Mouse (Mus musculus): ENCODE measurements at regions not wholly inside any gene's neighbourhood (a gene's known extent, or its start where the extent isn't known, plus 50 kb on each side); places are given as distances from the start of the nearest gene placed in this dataset.
A peak's percentile ranks its signal among the peaks of the same experiment; 100 is the strongest.

DNA sequence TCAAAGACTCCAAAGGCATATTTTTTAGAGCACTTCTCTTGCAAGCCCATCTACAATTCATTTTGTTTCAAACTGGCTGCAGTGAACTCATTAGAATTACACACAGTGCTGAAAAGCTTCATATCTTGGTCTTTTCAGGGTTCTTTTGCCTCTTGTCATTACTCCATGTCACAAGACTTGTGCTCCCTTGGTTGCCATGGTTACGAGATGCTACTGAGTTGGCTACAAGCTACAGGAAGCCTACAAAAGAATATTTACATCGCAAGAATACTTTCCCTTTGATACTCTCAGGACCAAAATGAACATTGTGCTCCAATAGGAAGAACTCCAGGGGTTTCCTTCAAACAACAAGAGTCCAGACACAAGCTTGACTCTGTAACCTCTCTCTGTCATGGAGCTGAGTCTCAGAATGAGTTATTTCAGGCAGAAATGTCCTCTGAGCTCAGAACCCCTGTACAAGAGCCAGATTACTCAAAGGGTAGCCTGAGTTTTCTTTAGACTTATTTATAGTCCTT lies 545.2 kb upstream of the Adamts9 start:
- DNase-seq (ENCODE audit: low read depth, low spot score), result no peak

DNA sequence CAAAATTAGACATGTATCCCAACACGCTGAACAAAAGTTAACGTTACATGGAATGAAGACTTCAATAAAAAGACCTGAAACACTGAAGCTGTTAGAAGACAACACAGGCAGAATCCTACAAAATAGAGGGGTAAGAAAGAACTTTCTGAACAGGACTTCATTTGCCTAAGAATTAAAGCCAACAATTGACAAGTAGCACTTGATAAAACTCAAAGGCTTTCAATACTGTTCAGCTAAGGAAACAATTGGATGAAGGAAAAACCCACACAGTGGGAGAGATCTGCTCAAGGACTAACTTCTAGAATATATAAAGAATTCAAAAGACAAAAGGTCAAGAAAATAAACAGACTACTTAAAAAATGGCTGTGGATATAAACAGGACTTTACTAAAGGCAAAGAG lies 535.2 kb upstream of the Adamts9 start:
- DNase-seq (ENCODE audit: low read depth, low spot score), result no peak

GRCm38 (mm10) chr6:93474981-93475380 lies 531.7 kb upstream of the Adamts9 start:
- no peak for DNase-seq (ENCODE audit: low read depth, low spot score)

- no peak for DNase-seq (ENCODE audit: low read depth, low spot score)
These were observed 524.6 kb upstream of the Adamts9 start for GRCm38 (mm10) chr6:93467867-93468266.

- DNase-seq (ENCODE audit: low read depth, low spot score), result no peak
These were observed 519.6 kb upstream of the Adamts9 start for GRCm38 (mm10) chr6:93462861-93463260.

GRCm38 (mm10) chr6:93461374-93461773 lies 518.1 kb upstream of the Adamts9 start:
- DNase-seq (ENCODE audit: low read depth, low spot score), result no peak

DNA sequence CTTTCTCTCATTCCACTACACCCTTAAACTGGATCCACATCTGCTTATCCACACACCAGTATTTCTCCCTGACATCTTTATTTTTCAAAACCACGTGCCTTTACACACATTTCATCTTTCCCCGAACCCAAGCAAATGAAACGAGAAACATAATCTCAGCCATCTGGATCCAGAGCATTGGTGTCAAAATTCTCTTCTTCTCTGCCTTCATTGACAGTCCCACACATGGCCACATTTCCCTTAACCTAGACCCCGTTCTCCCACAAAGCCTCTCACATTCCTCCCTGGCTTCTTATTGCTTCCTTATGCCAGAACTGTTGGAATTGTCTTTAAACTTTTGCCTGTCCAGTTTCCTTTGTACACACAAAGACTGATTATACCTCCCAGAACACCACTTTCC lies 514.3 kb upstream of the Adamts9 start:
- DNase-seq (ENCODE audit: low read depth, low spot score), result peak; percentile 51

DNA sequence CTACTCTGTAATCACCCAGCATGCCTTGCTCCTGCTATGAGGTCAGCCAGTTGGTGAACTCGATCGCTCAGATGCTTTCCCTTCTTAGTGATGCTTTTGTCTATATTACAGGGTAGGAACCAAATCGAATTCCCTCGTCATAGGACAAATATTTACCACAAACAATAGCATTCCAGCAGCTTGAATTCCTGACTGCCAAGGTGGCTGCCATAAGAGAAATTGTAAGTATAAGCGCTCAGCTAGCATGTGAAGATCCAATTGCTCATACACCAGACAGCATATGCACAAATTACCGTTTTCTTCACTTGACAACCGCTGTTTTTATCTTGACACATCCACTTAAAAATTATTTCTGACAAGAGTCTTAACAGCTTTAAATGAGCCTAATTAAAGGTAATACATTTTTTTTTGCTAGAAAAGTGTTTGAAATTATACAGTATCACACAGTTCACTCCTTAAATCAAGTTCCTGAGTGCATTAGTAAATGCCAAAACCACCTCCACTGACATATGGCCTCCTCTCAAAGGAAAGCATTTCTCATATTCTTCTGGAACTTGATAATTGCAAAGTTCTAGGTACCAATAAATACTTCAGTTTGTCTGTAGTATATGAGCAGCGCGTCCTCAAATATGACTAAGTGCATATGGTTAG lies 513.2 kb upstream of the Adamts9 start:
- DNase-seq (ENCODE audit: low read depth, low spot score), result no peak

DNA sequence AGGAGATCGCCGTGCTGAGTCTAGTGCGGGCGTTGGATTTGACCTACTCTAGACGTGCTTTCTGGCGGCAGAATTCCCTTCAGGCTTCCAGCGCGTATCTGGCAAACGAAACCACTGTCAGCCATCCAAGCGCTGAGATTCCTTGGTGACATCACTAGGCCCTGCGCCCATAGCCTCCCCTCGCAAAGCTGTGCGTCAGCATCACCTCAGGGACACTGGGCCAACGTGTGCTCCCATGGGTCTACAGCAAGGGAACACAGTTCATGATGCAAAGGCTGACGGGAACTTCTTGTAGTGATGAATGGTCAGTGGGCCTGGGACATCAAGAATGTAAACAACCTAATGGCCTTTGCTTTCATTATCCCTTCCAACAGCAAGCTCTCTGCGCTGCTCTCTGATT lies 502.3 kb upstream of the Adamts9 start:
- DNase-seq (ENCODE audit: low read depth, low spot score), result no peak

GRCm38 (mm10) chr6:93445124-93445523 lies 501.8 kb upstream of the Adamts9 start:
- DNase-seq (ENCODE audit: low read depth, low spot score), result peak; percentile 42

DNA sequence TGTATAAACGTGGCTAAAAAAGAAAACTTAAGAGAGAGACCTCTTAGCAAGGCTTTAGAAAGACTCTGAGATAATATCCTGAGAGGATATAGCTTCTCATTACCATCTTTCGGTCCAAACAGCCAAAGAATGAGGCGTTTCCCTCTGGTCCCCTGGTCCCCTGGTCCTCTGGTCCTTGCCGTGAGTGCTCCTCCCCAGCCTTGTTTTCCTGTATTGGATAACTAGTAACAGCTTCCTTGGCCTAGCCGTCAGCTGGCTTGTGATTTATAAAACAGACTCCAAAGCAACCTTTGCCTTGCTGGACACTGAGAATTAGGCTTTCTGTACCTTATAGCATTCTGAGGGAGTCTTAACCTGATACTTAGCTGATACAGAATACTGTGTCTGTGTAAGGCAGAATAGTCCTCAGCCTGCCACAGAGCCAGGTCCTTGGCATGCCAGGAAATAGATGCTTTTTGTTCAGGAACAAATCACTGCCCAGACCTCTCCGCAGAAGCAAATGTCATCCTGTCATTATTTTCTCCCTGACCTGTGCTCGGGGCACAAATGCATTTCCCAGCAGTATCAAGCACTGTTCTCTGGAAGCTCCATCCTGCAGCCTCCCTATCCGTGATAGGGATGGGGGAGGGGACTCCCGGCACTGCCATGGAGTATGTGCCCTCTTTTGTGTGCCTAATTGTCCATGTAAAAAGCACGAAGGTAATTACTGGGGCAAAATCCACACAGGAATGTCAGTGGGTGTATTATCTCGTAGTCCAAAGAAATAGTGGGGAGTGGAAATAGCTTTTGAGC lies 500.7 kb upstream of the Adamts9 start:
- DNase-seq (ENCODE audit: low read depth, low spot score), result no peak

GRCm38 (mm10) chr6:93433446-93433845 lies 490.2 kb upstream of the Adamts9 start:
- DNase-seq (ENCODE audit: low read depth, low spot score), result no peak

DNA sequence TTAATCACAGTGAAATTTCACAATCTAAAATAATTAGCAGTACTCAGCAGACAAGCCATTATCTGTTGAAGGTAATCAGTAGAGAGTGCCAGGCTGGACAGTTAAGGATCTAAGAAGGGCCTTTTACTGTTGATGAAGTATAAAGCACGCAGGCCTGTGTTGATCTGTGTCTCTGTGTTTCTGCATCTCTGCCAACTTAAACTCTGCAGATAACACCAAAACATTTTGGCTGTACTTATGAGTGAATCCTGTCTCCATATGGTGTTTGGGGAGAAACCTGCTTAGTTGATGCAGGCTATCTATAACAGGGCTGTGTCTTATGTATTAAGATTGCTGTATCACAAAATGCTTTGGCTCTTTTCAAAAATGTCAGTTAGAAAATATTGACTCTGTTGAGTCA lies 482.8 kb upstream of the Adamts9 start:
- DNase-seq (ENCODE audit: low read depth, low spot score), result no peak

DNA sequence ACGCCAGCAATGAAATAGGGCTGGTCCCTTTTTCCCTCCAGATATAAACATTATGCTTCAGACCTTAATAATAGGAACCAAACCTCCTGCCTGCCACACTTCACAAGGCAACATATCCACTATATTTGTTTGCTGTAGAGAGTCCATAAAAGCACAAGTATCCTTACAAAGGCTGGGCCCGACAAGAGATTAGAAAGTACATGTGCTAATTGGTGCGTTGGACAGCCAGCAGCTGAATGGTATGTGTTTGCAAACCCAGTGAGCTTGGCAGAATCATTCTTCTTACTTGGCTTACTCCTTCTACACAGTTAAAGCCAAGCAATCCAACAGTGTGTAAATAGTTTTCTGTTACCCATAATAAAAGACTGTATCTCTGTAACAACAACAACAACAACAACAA lies 479.6 kb upstream of the Adamts9 start:
- DNase-seq (ENCODE audit: low read depth, low spot score), result no peak

GRCm38 (mm10) chr6:93422253-93422652 lies 479.0 kb upstream of the Adamts9 start:
- peak; percentile 35 for DNase-seq (ENCODE audit: low read depth, low spot score)

DNA sequence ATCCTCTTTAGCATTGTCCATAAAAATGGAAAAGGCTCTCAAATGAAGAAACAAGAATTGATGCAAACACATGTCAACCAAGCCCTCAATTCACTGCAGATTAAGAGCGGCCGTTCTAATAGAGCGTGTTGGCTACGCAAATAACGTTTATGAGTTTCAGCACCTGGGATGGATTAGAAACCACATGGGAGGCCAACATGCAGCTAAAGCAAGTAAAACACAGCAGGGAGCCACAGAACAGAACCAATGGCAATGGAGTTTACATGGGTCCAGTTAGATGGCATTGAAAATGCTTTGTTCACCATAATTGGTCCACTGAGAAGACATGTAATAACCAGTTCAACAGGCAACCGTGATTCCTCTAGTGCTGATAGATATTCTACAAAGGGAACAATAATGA lies 474.3 kb upstream of the Adamts9 start:
- peak; percentile 78 for DNase-seq (ENCODE audit: low read depth, low spot score)

- peak; percentile 13 for DNase-seq (ENCODE audit: low read depth, low spot score)
These were observed 472.7 kb upstream of the Adamts9 start for GRCm38 (mm10) chr6:93416006-93416405.

DNA sequence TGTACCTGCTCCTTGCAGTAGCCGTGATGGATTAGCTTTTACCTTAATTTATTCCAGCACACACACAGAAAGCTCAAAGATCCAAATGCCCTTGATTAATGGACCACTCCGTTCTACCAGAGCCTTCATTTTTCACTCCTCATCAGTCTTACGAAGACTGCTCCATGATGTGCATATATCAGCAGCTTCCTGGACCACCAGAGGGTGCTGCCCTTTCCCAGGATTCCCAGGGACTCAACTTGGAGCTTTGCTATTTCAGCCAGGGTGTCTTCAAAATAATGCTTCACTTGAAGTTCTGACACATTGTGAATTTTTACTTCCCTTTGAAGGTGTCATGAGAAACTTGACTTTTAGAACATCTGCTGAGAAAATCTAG lies 467.8 kb upstream of the Adamts9 start:
- no peak for DNase-seq (ENCODE audit: low read depth, low spot score)

GRCm38 (mm10) chr6:93410416-93411076 lies 467.3 kb upstream of the Adamts9 start:
- peak; percentile 41 for DNase-seq (ENCODE audit: low read depth, low spot score)

GRCm38 (mm10) chr6:93398551-93398950 lies 455.3 kb upstream of the Adamts9 start:
- no peak for DNase-seq (ENCODE audit: low read depth, low spot score)

DNA sequence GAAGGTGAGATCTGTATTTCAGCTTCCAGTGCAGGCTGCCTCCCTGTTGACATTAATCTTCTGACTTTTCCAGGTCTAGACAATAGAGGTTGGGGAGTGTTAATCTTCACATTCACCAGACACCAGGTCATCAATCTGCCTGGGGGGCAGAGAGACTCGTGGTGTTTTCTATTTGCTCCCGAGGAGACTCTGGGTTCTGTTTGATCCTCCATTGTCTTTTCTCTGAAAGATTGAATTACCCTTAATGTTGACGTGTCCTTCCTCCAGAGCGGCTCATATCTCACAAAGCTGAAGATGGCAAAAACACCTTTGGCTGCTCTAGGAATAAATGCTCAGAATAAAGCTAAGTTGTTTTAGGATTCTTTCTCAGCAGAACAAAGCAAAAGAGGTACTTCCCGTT lies 453.8 kb upstream of the Adamts9 start:
- no peak for DNase-seq (ENCODE audit: low read depth, low spot score)

- no peak for DNase-seq (ENCODE audit: low read depth, low spot score)
These were observed 452.7 kb upstream of the Adamts9 start for GRCm38 (mm10) chr6:93395952-93396351.

DNA sequence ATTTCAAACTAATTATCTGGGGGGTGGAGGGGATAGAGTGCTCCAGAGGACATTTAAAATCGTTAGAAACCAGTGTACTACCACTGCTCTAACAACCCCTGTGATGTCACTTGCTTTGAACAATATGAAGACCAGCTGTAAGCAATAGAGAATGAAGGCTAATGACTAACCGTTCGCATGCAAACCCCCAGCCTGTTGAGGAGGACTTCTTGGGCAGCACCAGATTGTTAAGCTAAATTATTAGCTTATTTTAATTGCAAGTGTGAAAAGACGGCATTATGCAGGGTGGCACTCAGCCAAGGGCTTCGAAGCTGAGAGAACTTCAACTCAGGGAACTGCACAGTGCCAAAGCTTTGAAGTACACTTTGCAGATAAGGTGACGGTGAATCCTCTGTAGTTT lies 452.0 kb upstream of the Adamts9 start:
- DNase-seq (ENCODE audit: low read depth, low spot score), result peak; percentile 27

Data from forelimb bud, embryonic 11.5 days (tissue).